23 mouse cellular contexts compared by ENCODE assay signal in the genomic region with DNA sequence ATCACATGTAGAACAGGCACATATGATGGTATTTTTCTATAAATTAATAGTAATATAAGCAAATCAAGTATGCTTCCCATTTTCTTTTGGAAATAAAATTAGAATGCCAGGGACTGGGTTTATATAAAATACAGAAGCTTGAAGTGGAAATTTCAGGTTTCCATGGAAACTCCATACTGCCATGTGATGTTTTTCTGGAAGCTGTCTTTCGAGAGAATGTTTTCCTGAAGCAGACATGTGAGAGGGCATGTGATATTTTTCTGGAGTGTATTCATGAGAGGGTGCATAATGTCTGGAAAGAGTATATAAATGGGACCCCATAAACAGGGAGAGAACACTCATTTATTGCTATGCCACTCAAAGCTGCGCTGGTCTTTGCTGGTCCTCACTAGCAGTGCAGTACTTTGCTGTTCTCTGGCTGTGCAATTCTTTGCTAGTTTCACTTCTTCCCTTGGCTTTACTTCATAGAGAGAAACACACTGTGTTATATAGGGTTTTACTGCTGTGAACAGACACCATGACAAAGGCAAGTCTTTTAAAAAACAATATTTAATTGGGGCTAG.
DNase-seq lines count a peak whose midpoint lies in the region; ATAC-seq and TF ChIP-seq lines count a peak whose summit lies in the region.
"Had no signal": no experiment of that assay in that cellular context is flagged by ENCODE, and none has a peak within 500 bp of the region (broad histone marks: within the 10 kb centered on the region; RNA-seq: fewer than 3 reads in every experiment).

No protein-coding gene starts in this region.

- no peak overlapping the region for H3K4me3 ChIP-seq in forebrain, embryonic 13.5 days
- H3K4me3 ChIP-seq in forebrain, embryonic 11.5 days (ENCODE audit: low read depth, low read length), result no peak overlapping the region
- H3K4me3 ChIP-seq in layer of hippocampus, adult 2 months, result no peak overlapping the region
- H3K4me3 ChIP-seq in midbrain, postnatal 0 days (ENCODE audit: low read depth, low read length), result no peak overlapping the region
- H3K4me3 ChIP-seq in midbrain, embryonic 14.5 days (replicated peaks; ENCODE audit: low read depth, low read length), result no peak overlapping the region
- H3K4me3 ChIP-seq: embryonic facial prominence, embryonic 15.5 days; gastrocnemius, adult 2 months; hindbrain, embryonic 13.5 days; liver, embryonic 15.5 days; lung, embryonic 15.5 days; megakaryocyte, embryonic 14.5 days had no signal

- H3K27me3 ChIP-seq in forebrain, embryonic 13.5 days, result no peaks in the 10 kb centered on the region
- no peaks in the 10 kb centered on the region for H3K27me3 ChIP-seq in forebrain, embryonic 11.5 days (ENCODE audit: control insufficient read depth, insufficient read depth, low read length)
- no peaks in the 10 kb centered on the region for H3K27me3 ChIP-seq in midbrain, postnatal 0 days (ENCODE audit: insufficient read depth, low read length)
- H3K27me3 ChIP-seq in midbrain, embryonic 14.5 days (ENCODE audit: control insufficient read depth, insufficient read depth, low read length), result no peaks in the 10 kb centered on the region
- H3K27me3 ChIP-seq: embryonic facial prominence, embryonic 15.5 days; hindbrain, embryonic 13.5 days; liver, embryonic 15.5 days; lung, embryonic 15.5 days; megakaryocyte, embryonic 14.5 days had no signal

- no peaks in the 10 kb centered on the region for H3K4me1 ChIP-seq in forebrain, embryonic 13.5 days
- H3K4me1 ChIP-seq in forebrain, embryonic 11.5 days (replicated peaks; ENCODE audit: control insufficient read depth, insufficient read depth, low read length), result no peaks in the 10 kb centered on the region
- no peaks in the 10 kb centered on the region for H3K4me1 ChIP-seq in midbrain, postnatal 0 days (ENCODE audit: insufficient read depth, low read length)
- no peaks in the 10 kb centered on the region for H3K4me1 ChIP-seq in midbrain, embryonic 14.5 days (ENCODE audit: control insufficient read depth, insufficient read depth, low read length)
- H3K4me1 ChIP-seq: embryonic facial prominence, embryonic 15.5 days; hindbrain, embryonic 13.5 days; liver, embryonic 15.5 days; lung, embryonic 15.5 days; megakaryocyte, embryonic 14.5 days had no signal

- H3K4me2 ChIP-seq in forebrain, embryonic 13.5 days, result no peak overlapping the region
- H3K4me2 ChIP-seq in forebrain, embryonic 11.5 days (ENCODE audit: low read depth, low read length, severe bottlenecking), result no peak overlapping the region
- no peak overlapping the region for H3K4me2 ChIP-seq in midbrain, postnatal 0 days (ENCODE audit: low read depth, low read length, poor library complexity, severe bottlenecking)
- H3K4me2 ChIP-seq in midbrain, embryonic 14.5 days (ENCODE audit: low read length), result no peak overlapping the region
- H3K4me2 ChIP-seq: embryonic facial prominence, embryonic 15.5 days; hindbrain, embryonic 13.5 days; liver, embryonic 15.5 days; lung, embryonic 15.5 days had no signal

- WGBS in forebrain, embryonic 13.5 days, result 71% methylated on average over 2 of the region's 2 CpGs
- 87% methylated on average over 2 of the region's 2 CpGs for WGBS in forebrain, embryonic 11.5 days
- 61% methylated on average over 2 of the region's 2 CpGs for WGBS in midbrain, postnatal 0 days
- WGBS in midbrain, embryonic 14.5 days, result 83% methylated on average over 2 of the region's 2 CpGs

- ATAC-seq in forebrain, embryonic 13.5 days, result peak; percentile 51; the same call in 1 of the 2 replicates
- ATAC-seq in forebrain, embryonic 11.5 days (replicated peaks; ENCODE audit: low FRiP score), result no peak
- 0 out of 2 replicates have a peak, but pooled peaks have one; percentile 44 for ATAC-seq in midbrain, postnatal 0 days (ENCODE audit: low FRiP score)
- ATAC-seq in midbrain, embryonic 14.5 days (ENCODE audit: low FRiP score, low TSS enrichment), result no peak
- ATAC-seq: inflammation-experienced regulatory T-cells, adult 6 months; midbrain, embryonic 16.5 days had no signal

- H3K27ac ChIP-seq in forebrain, embryonic 13.5 days, result no peak overlapping the region
- H3K27ac ChIP-seq in forebrain, embryonic 11.5 days (ENCODE audit: low read depth, low read length), result no peak overlapping the region
- peak overlapping the region; percentile 46; the same call in 1 of the 2 replicates for H3K27ac ChIP-seq in layer of hippocampus, adult 2 months
- no peak overlapping the region for H3K27ac ChIP-seq in midbrain, postnatal 0 days (ENCODE audit: low read depth, low read length)
- H3K27ac ChIP-seq in midbrain, embryonic 14.5 days (replicated peaks; ENCODE audit: low read depth, low read length), result no peak overlapping the region
- H3K27ac ChIP-seq: embryonic facial prominence, embryonic 15.5 days; gastrocnemius, adult 2 months; hindbrain, embryonic 13.5 days; liver, embryonic 15.5 days; lung, embryonic 15.5 days; stomach, postnatal 0 days had no signal

- DNase-seq in forebrain, embryonic 11.5 days (ENCODE audit: low spot score), result no peak
- peak; percentile 9 to 18 for DNase-seq in layer of hippocampus, adult 2 months (ENCODE audit: low spot score in 2 of 2)
- DNase-seq in layer of hippocampus, postnatal 36 days, result no peak
- peak; percentile 15 for DNase-seq in midbrain, postnatal 0 days (ENCODE audit: low spot score)
- DNase-seq in midbrain, embryonic 14.5 days, result no peak
- peak; percentile 62 for DNase-seq in telencephalon, adult 2 months (ENCODE audit: low read depth, low spot score)
- DNase-seq in cerebellum, postnatal 25 days, result no peak
- DNase-seq: adrenal gland, postnatal 10 days; cerebellum, adult 9-10 months; gastrocnemius, adult 2 months; kidney, adult 8-10 months; kidney, postnatal 14 days; liver; lung, postnatal 36 days had no signal

- TF ChIP-seq CTCF in layer of hippocampus, adult 2 months (conservative IDR thresholded peaks at IDR 0.05), result no peak
- no peak for TF ChIP-seq CTCF in midbrain, postnatal 0 days (IDR thresholded peaks at IDR 0.05)

- no peak overlapping the region for H3K9ac ChIP-seq in forebrain, embryonic 13.5 days
- no peak overlapping the region for H3K9ac ChIP-seq in forebrain, embryonic 11.5 days (ENCODE audit: low read length)
- no peak overlapping the region for H3K9ac ChIP-seq in midbrain, postnatal 0 days (replicated peaks; ENCODE audit: low read length, poor library complexity, severe bottlenecking)
- H3K9ac ChIP-seq in midbrain, embryonic 14.5 days (replicated peaks; ENCODE audit: low read length), result no peak overlapping the region
- H3K9ac ChIP-seq: embryonic facial prominence, embryonic 15.5 days; hindbrain, embryonic 13.5 days; liver, embryonic 15.5 days; lung, embryonic 15.5 days had no signal

- H3K9me3 ChIP-seq in forebrain, embryonic 13.5 days (replicated peaks), result no peaks in the 10 kb centered on the region
- H3K9me3 ChIP-seq in forebrain, embryonic 11.5 days (ENCODE audit: control insufficient read depth, low read length), result no peaks in the 10 kb centered on the region
- no peaks in the 10 kb centered on the region for H3K9me3 ChIP-seq in midbrain, postnatal 0 days (ENCODE audit: low read length)
- no peaks in the 10 kb centered on the region for H3K9me3 ChIP-seq in midbrain, embryonic 14.5 days (ENCODE audit: control insufficient read depth, low read length)
- H3K9me3 ChIP-seq: embryonic facial prominence, embryonic 15.5 days; hindbrain, embryonic 13.5 days; liver, embryonic 15.5 days; lung, embryonic 15.5 days; megakaryocyte, embryonic 14.5 days had no signal

- H3K36me3 ChIP-seq in forebrain, embryonic 13.5 days (ENCODE audit: poor library complexity, severe bottlenecking), result no peaks in the 10 kb centered on the region
- H3K36me3 ChIP-seq in forebrain, embryonic 11.5 days (ENCODE audit: control insufficient read depth, insufficient read depth, low read length), result no peaks in the 10 kb centered on the region
- no peaks in the 10 kb centered on the region for H3K36me3 ChIP-seq in midbrain, postnatal 0 days (ENCODE audit: insufficient read depth, low read length)
- H3K36me3 ChIP-seq in midbrain, embryonic 14.5 days (ENCODE audit: control insufficient read depth, insufficient read depth, low read length), result no peaks in the 10 kb centered on the region
- H3K36me3 ChIP-seq: embryonic facial prominence, embryonic 15.5 days; hindbrain, embryonic 13.5 days; liver, embryonic 15.5 days; lung, embryonic 15.5 days had no signal

Comparison
In these comparisons a context has a peak if more than half of its experiments do, and no peak if none do; other contexts are left out.
1. ATAC-seq: peak in forebrain, embryonic 13.5 days (single experiment) and midbrain, postnatal 0 days (single experiment); none in forebrain, embryonic 11.5 days (single experiment) and midbrain, embryonic 14.5 days (single experiment).
2. DNase-seq: peak in layer of hippocampus, adult 2 months (2 of 2), midbrain, postnatal 0 days (single experiment) and telencephalon, adult 2 months (single experiment); none in forebrain, embryonic 11.5 days (single experiment), layer of hippocampus, postnatal 36 days (0 of 2), midbrain, embryonic 14.5 days (single experiment) and cerebellum, postnatal 25 days (0 of 2).